Mouse (Mus musculus) embryo, embryonic 9.5 days (tissue): ENCODE data around the gene Impg1.
"Not testable (repeated sequence)": the region's sequence is repeated elsewhere in the genome, so short reads cannot be mapped to it uniquely, and the experiment has no call there.

Source experiments
- DNase-seq: peaks from one replicate; pipeline ENCODE4 v3.0.0-alpha.2; 2017; ENCODE audit errors: extremely low spot score

Impg1 gene

GRCm38 (mm10) chr9:80344451-80345000 lies 120.8 kb downstream of the Impg1 start:
- no peak for DNase-seq

GRCm38 (mm10) chr9:80342520-80342919 lies 122.8 kb downstream of the Impg1 start:
- no peak for DNase-seq

GRCm38 (mm10) chr9:80341756-80342155 lies 123.5 kb downstream of the Impg1 start:
- no peak for DNase-seq

- no peak for DNase-seq
These were observed 124.4 kb downstream of the Impg1 start for GRCm38 (mm10) chr9:80340927-80341326.

- no peak for DNase-seq
These were observed 127.3 kb downstream of the Impg1 start for GRCm38 (mm10) chr9:80338026-80338425.

- DNase-seq, result no peak
These were observed 129.5 kb downstream of the Impg1 start for GRCm38 (mm10) chr9:80335660-80336357.

GRCm38 (mm10) chr9:80333998-80334605 lies 131.2 kb downstream of the Impg1 start:
- DNase-seq, result no peak

GRCm38 (mm10) chr9:80333466-80333865 lies 131.8 kb downstream of the Impg1 start:
- DNase-seq, result no peak

- peak; percentile 57 for DNase-seq
These were observed 133.1 kb downstream of the Impg1 start for GRCm38 (mm10) chr9:80332153-80332552.

GRCm38 (mm10) chr9:80321051-80321887 lies 144.0 kb downstream of the Impg1 start:
- not testable (repeated sequence) for DNase-seq

GRCm38 (mm10) chr9:80318027-80318426 lies 147.3 kb downstream of the Impg1 start:
- no peak for DNase-seq

- no peak for DNase-seq
These were observed 149.4 kb downstream of the Impg1 start for GRCm38 (mm10) chr9:80315922-80316321.

- no peak for DNase-seq
These were observed 151.7 kb downstream of the Impg1 start for GRCm38 (mm10) chr9:80313610-80314009.

GRCm38 (mm10) chr9:80307629-80308028 lies 157.7 kb downstream of the Impg1 start:
- no peak for DNase-seq

GRCm38 (mm10) chr9:80306853-80307252 lies 158.4 kb downstream of the Impg1 start:
- no peak for DNase-seq

- DNase-seq, result no peak
These were observed 158.9 kb downstream of the Impg1 start for GRCm38 (mm10) chr9:80306390-80306789.

GRCm38 (mm10) chr9:80303518-80303917 lies 161.8 kb downstream of the Impg1 start:
- DNase-seq, result peak; percentile 17

- DNase-seq, result no peak
These were observed 166.2 kb downstream of the Impg1 start for GRCm38 (mm10) chr9:80299031-80299430.

- DNase-seq, result no peak
These were observed 169.2 kb downstream of the Impg1 start for GRCm38 (mm10) chr9:80296086-80296485.

- peak; percentile 16 for DNase-seq
These were observed 172.2 kb downstream of the Impg1 start for GRCm38 (mm10) chr9:80293056-80293584.

- no peak for DNase-seq
These were observed 178.4 kb downstream of the Impg1 start for GRCm38 (mm10) chr9:80286845-80287244.
